Mouse (Mus musculus): ENCODE data around the gene Apln. TPM values are rescaled to one million over a fixed set of nuclear protein-coding genes. Genes with fewer than 3 reads are reported as not detected.

Gene Apln
- total and polyA plus RNA-seq, 2 experiments from 2014 or later, result 1.3 to 9.2 TPM

GRCm38 (mm10) chrX:48031866-48032265 is 2.8 kb downstream of the Apln start:
- no peak for TF ChIP-seq CTCF (IDR thresholded peaks at IDR 0.05)
- H3K36me3 ChIP-seq (ENCODE audit: insufficient read depth, low read length), result no peaks in the 10 kb centered on the region
- H3K27ac ChIP-seq (ENCODE audit: low read depth, low read length), result no peak overlapping the region
- no peak overlapping the region for H3K4me2 ChIP-seq (ENCODE audit: low read depth, low read length, poor library complexity, severe bottlenecking)
- DNase-seq (ENCODE audit: low spot score), result no peak
- no peak overlapping the region for H3K9ac ChIP-seq (replicated peaks; ENCODE audit: low read length, poor library complexity, severe bottlenecking)
- H3K27me3 ChIP-seq (ENCODE audit: insufficient read depth, low read length), result no peaks in the 10 kb centered on the region
- no peaks in the 10 kb centered on the region for H3K4me1 ChIP-seq (ENCODE audit: insufficient read depth, low read length)
- no peak overlapping the region for H3K4me3 ChIP-seq (ENCODE audit: low read depth, low read length)
- ATAC-seq (ENCODE audit: low FRiP score), result no peak
- H3K9me3 ChIP-seq (ENCODE audit: low read length), result no peaks in the 10 kb centered on the region
- WGBS, result 78% methylated on average over 5 of the region's 5 CpGs

- Histone ChIP-seq H3K27me3 (ENCODE audit: insufficient read depth, low read length) (no peaks in the 10 kb centered on the region), H3K9me3 (ENCODE audit: low read length) (no peaks in the 10 kb centered on the region), H3K4me1 (ENCODE audit: insufficient read depth, low read length) (no peaks in the 10 kb centered on the region), H3K36me3 (ENCODE audit: insufficient read depth, low read length) (no peaks in the 10 kb centered on the region), H3K4me3 (ENCODE audit: low read depth, low read length) (no peak overlapping the region), H3K9ac (replicated peaks; ENCODE audit: low read length, poor library complexity, severe bottlenecking) (no peak overlapping the region), H3K27ac (ENCODE audit: low read depth, low read length) (no peak overlapping the region), H3K4me2 (ENCODE audit: low read depth, low read length, poor library complexity, severe bottlenecking) (no peak overlapping the region)
- DNase-seq (ENCODE audit: low spot score) (no peak), ATAC-seq (ENCODE audit: low FRiP score) (no peak)
- no peak for TF ChIP-seq CTCF (IDR thresholded peaks at IDR 0.05)
- 79% methylated on average over 3 of the region's 3 CpGs for WGBS
Observed at GRCm38 (mm10) chrX:48030593-48030992, 4.1 kb downstream of the Apln start.

- Histone ChIP-seq H3K27ac (ENCODE audit: low read depth, low read length) (no peak overlapping the region), H3K27me3 (ENCODE audit: insufficient read depth, low read length) (no peaks in the 10 kb centered on the region), H3K4me2 (ENCODE audit: low read depth, low read length, poor library complexity, severe bottlenecking) (no peak overlapping the region), H3K36me3 (ENCODE audit: insufficient read depth, low read length) (no peaks in the 10 kb centered on the region), H3K4me1 (ENCODE audit: insufficient read depth, low read length) (no peaks in the 10 kb centered on the region), H3K4me3 (ENCODE audit: low read depth, low read length) (no peak overlapping the region), H3K9me3 (ENCODE audit: low read length) (no peaks in the 10 kb centered on the region), H3K9ac (replicated peaks; ENCODE audit: low read length, poor library complexity, severe bottlenecking) (no peak overlapping the region)
- DNase-seq (ENCODE audit: low spot score), result no peak
- 57% methylated on average over 1 of the region's 1 CpGs for WGBS
- ATAC-seq (ENCODE audit: low FRiP score), result no peak
- no peak for TF ChIP-seq CTCF (IDR thresholded peaks at IDR 0.05)
Observed at GRCm38 (mm10) chrX:48022811-48023210, 11.8 kb downstream of the Apln start.

- Histone ChIP-seq H3K4me2 (ENCODE audit: low read depth, low read length, poor library complexity, severe bottlenecking) (no peak overlapping the region), H3K27ac (ENCODE audit: low read depth, low read length) (no peak overlapping the region), H3K9ac (replicated peaks; ENCODE audit: low read length, poor library complexity, severe bottlenecking) (no peak overlapping the region), H3K9me3 (ENCODE audit: low read length) (no peaks in the 10 kb centered on the region), H3K4me3 (ENCODE audit: low read depth, low read length) (no peak overlapping the region), H3K27me3 (ENCODE audit: insufficient read depth, low read length) (no peaks in the 10 kb centered on the region), H3K36me3 (ENCODE audit: insufficient read depth, low read length) (no peaks in the 10 kb centered on the region), H3K4me1 (ENCODE audit: insufficient read depth, low read length) (peaks cover 4% of the 10 kb centered on the region; the same call in 1 of the 2 replicates)
- TF ChIP-seq CTCF (IDR thresholded peaks at IDR 0.05), result peak; percentile 82
- no peak for ATAC-seq (ENCODE audit: low FRiP score)
- peak; percentile 71 for DNase-seq (ENCODE audit: low spot score)
- 14% methylated on average over 5 of the region's 5 CpGs for WGBS
Observed at GRCm38 (mm10) chrX:48019940-48020339, 14.7 kb downstream of the Apln start.

- Histone ChIP-seq H3K27ac (ENCODE audit: low read depth, low read length) (no peak overlapping the region), H3K27me3 (ENCODE audit: insufficient read depth, low read length) (no peaks in the 10 kb centered on the region), H3K4me3 (ENCODE audit: low read depth, low read length) (no peak overlapping the region), H3K4me2 (ENCODE audit: low read depth, low read length, poor library complexity, severe bottlenecking) (no peak overlapping the region), H3K4me1 (ENCODE audit: insufficient read depth, low read length) (peaks cover 4% of the 10 kb centered on the region; the same call in 1 of the 2 replicates), H3K9me3 (ENCODE audit: low read length) (no peaks in the 10 kb centered on the region), H3K36me3 (ENCODE audit: insufficient read depth, low read length) (no peaks in the 10 kb centered on the region), H3K9ac (replicated peaks; ENCODE audit: low read length, poor library complexity, severe bottlenecking) (no peak overlapping the region)
- DNase-seq (ENCODE audit: low spot score) (no peak), ATAC-seq (ENCODE audit: low FRiP score) (no peak)
- 46% methylated on average over 15 of the region's 15 CpGs for WGBS
- TF ChIP-seq CTCF (IDR thresholded peaks at IDR 0.05), result no peak
Observed at GRCm38 (mm10) chrX:48019359-48019758, 15.3 kb downstream of the Apln start.

GRCm38 (mm10) chrX:48016906-48017601 is 17.6 kb downstream of the Apln start:
- H3K27ac ChIP-seq (ENCODE audit: low read depth, low read length), result peak overlapping the region; percentile 74
- ATAC-seq (ENCODE audit: low FRiP score), result peak; percentile 88
- H3K4me1 ChIP-seq (ENCODE audit: insufficient read depth, low read length), result peaks cover 4% of the 10 kb centered on the region; the same call in 1 of the 2 replicates
- DNase-seq (ENCODE audit: low spot score), result peak; percentile 80
- H3K4me3 ChIP-seq (ENCODE audit: low read depth, low read length), result no peak overlapping the region
- TF ChIP-seq CTCF (IDR thresholded peaks at IDR 0.05), result no peak
- no peaks in the 10 kb centered on the region for H3K9me3 ChIP-seq (ENCODE audit: low read length)
- H3K36me3 ChIP-seq (ENCODE audit: insufficient read depth, low read length), result no peaks in the 10 kb centered on the region
- no peak overlapping the region for H3K9ac ChIP-seq (replicated peaks; ENCODE audit: low read length, poor library complexity, severe bottlenecking)
- no peaks in the 10 kb centered on the region for H3K27me3 ChIP-seq (ENCODE audit: insufficient read depth, low read length)
- WGBS, result 28% methylated on average over 7 of the region's 7 CpGs
- no peak overlapping the region for H3K4me2 ChIP-seq (ENCODE audit: low read depth, low read length, poor library complexity, severe bottlenecking)

Data from midbrain, postnatal 0 days (tissue).